Mouse (Mus musculus): ENCODE results near the gene Sh3bp1. TPM values are rescaled to one million over a fixed set of nuclear protein-coding genes. Genes with fewer than 3 reads are reported as not detected.

Sh3bp1 gene
- 10 to 100 TPM in 1 of 2 experiments, 1 to 10 TPM in 1; 8.6 to 12.1 TPM for total RNA-seq (2021)
- long read RNA-seq, partial matches to known transcripts = 1 of 1 reads
- long read RNA-seq, other reads (novel, unspliced or antisense) = 0 of 1 reads

DNA sequence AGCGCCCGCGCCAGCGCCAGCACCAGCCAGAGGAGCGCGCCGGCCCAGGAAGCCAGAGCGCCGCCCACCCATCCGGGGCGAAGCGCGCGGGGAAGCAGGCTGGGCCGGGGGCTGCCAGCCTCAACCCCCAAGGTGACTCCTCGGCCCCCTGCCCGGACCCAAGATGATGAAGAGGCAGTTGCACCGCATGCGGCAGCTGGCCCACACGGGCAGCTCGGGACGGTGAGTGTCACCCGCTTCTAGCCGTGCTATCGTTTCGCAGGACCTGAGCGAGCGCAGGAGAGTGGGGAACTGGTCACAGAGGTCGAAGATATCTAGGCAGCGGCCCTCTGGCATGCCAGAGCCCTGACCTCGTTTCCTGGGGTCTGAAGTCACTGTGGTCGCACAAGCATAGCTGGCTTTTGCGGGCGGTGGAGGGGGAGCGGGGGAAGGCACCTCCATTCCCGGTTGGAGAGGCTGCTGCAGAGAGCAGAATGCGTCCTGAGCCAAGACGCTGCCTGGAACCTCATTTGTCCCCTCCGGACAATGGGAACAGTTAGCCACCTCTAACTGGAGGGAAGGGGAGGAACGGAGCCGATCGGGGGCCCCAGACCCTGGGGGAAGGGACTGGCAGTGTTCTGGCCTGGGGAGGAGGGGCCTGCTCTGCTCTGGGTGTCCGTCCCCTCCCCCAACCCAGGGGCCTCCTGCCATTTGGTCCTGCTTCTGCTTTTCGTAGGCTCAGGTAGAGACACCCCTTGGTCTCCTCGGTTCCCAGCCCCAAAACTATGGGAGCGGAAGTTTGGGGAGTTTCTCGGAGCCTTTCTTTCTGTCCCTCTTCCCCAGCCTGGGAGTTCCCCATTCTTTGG lies at the start of gene Sh3bp1:
Sh3bp1 (plus strand) TSS at position 29 of the 845 bp plus-strand sequence.
- peak; percentile 49 to 69 for DNase-seq (ENCODE audit: low spot score in 2 of 2)

DNA sequence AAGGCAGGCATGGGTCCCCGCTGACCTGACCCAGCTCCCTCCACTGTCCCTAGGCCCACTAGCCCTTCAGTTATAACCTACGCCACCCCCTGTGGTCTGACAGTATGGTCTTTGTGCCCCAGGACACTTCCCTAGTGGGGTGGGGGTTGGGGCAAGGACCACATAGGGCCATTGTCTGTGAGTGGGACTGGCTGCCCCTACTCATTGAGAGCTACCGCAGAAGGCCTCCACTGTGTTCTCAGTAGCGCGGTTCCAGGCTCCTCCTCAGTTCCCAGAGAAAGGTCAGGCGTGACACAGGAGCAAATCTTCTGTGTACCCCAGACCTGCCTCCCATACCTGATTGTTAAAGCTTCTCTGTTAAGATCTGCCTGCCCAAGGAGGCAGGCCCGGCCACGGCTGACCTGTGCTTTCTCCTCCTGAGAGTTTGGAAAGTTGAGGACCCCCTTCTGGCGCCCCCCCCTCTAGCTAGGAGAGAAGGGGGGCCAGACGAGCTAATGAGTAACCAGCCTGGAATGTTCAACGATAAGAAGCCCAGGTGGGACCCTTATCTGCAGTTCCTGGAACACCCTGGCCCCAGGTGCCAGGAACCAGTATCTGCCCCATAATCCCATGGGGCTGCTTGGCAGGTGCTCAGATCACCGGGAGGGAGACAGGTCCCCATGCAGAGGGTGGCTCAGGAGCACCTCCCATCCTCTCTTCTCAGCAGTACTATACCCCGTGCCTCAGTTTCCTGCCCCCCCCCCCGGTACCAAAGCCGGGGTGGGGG lies 49.3 kb upstream of the Sh3bp1 start:
- DNase-seq (ENCODE audit: low spot score in 2 of 2) = no peak

DNA sequence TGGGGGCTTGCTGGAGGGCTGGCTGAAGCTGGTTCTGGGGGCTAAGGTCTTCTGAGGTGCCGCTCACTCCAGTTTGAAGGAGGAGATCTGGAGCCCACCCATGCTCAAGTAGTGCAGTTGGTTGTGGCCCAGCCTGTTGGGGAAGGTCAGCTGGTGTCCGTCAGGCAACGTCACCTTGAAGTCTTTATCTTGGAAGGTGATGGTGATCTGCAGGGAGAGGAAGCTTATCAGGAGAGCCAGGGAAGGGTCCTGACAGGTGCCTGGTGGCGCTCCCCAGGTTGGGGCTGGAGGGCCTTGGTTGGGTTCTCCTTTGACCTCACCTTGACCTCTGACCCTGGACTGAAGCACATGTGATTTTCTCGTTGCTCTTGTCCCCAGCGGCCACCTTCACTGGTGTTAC lies 48.6 kb upstream of the Sh3bp1 start:
- DNase-seq (ENCODE audit: low spot score in 2 of 2) = no peak

DNA sequence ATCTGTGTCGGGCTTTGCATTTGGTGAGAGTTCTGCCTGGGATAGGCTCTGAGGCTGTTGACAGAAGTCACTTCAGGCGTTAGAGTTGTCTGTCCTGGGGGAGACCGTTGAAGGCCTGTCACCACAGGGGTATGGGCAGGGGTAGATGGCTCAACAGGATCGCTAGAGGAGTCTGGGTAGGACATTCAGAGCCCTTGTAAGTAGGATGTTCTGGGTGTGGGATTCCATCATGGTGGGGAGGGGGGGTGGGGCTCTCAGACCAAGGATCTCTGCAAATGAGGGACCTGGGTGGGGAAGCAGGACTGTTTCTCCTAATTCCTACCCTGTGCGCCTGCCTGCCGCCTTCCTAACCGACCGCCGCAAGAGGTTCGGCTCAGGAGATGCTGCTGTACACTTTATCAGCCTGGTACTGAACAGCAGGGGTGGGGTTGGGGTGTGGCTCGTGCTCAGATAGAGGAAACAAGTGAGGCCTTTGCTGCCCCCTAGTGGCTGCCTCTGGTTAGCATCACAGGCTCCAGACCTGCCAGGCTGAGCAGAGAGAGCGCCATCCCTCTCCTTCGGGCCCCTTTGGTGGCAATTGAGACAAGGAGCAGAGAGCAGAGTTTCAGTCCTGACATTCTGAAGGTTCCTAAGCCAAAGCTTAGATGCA lies 47.9 kb upstream of the Sh3bp1 start:
- DNase-seq (ENCODE audit: low spot score in 2 of 2) = peak; percentile 95 to 96

DNA sequence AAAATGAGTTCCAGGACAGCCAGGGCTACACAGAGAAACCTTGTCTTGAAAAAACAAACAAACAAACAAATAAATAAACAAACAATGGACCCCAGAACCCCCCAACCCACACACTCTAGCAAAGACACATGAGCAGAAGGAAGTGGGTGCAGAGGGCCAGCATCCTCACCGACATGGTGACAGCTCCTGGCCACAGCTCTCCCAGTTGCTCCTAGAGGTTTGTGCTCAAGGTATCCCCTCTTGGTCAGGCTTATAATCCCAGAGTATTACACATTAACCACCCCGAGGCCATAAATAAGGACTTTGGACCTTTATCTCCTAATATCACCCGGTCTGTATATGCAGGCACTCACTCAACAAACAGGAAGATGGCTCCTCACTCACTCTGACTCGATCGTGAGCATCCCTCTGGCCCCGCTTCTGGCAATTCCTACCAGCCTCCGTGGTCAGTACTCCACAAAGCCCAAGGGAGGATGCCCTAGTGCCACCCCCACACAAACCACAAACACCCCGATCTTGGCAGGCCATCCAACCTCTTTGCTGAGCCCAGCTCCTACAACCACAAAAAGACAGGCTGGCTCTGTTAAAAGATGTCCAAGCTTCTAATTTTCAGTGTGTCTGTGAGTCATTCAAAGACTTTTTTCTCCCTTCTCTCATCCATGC lies 44.1 kb upstream of the Sh3bp1 start, which contains the start of gene Lgals2:
Lgals2 (minus strand) TSS at position 227 of the 663 bp plus-strand sequence.
- DNase-seq (ENCODE audit: low spot score in 2 of 2) = no peak

DNA sequence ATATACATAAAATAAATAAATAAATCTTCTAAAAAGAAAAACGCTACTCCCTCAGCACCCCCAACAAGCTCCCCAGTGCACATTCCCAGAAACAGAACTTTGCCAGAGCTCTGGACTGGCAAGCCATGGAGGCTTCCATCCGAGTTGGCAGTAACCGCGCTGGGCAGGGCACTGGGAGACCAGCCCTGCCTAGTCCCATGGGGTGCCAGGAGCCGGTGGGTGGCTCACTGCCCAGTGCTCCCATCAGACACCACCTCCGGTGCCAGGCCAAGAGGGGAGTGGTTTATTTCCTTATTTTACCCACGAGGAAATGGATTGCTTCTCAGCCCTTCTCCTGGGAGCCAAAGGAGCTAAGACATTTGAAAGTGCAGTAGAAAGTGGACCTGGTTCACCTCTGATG lies 42.6 kb upstream of the Sh3bp1 start:
- DNase-seq (ENCODE audit: low spot score in 2 of 2) = peak; percentile 58 to 76

GRCm38 (mm10) chr15:78859311-78859710 lies 40.3 kb upstream of the Sh3bp1 start:
- DNase-seq (ENCODE audit: low spot score in 2 of 2) = no peak

DNA sequence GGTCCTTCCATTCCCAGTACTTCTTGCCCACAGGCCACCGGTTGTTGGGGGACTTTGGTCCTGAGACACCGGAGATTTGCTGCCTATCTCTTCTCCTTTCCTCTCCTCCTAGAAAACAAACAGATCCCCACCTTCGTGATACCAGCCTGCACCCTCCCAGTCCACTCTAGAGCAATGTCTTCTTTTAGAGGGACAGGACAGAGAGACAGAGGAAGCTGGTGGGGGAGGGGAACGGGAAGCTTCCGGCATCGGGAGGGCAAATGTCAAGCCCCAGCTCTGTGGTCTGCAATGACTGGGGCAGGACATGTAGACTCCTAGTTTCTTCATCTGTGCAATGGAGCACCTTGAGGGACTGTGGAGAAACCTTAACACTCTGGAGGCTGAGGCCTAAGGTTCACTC lies 39.9 kb upstream of the Sh3bp1 start:
- no peak for DNase-seq (ENCODE audit: low spot score in 2 of 2)

- DNase-seq (ENCODE audit: low spot score in 2 of 2) = no peak
Observed at GRCm38 (mm10) chr15:78862280-78862679, 37.3 kb upstream of the Sh3bp1 start.

- no peak for DNase-seq (ENCODE audit: low spot score in 2 of 2)
Observed at GRCm38 (mm10) chr15:78863154-78863553, 36.4 kb upstream of the Sh3bp1 start.

DNA sequence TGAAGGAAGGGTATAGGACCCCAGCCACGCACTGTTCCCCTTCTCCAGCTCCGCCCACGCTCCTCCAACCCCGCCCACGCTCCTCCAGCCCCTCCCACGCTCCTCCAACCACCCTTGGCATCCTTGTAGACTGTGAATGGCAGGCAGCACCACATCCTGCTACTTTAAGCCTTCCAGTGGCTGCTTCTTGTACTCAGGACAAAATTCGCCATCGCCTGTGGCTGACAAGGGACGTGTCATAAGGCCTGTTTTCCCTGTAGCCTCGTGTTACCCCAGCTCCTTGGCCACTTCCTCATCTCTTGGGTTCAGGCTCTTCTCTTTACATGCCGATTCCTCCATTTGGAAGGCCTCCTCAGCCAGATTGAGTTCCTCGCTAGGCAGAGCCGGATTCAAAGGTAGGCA lies 35.7 kb upstream of the Sh3bp1 start:
- DNase-seq (ENCODE audit: low spot score in 2 of 2) = no peak

- peak; percentile 41 to 57 for DNase-seq (ENCODE audit: low spot score in 2 of 2)
Observed at GRCm38 (mm10) chr15:78868398-78868797, 31.2 kb upstream of the Sh3bp1 start.

DNA sequence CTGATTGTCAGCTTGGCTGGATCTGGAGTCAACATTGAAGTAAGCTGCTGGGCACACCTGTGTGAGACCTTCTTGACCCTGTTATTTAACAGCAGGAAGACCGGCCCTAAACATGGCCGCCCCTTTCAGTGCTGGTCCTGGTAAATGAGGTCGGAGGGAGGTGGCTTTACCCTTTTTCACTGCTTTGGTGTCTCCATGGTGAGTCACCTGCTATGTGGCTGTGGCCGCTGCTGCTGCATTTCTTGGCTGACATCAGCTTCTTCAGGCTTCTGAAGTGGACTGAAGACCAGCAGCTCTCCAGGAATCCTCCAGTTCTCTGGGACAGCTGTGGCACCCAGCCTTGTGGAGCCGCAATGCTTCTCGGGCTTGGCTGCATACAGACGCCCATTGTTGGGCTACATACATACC lies 30.7 kb upstream of the Sh3bp1 start:
- no peak for DNase-seq (ENCODE audit: low spot score in 2 of 2)

- DNase-seq (ENCODE audit: low spot score in 2 of 2) = peak; percentile 54 to 62
Observed at GRCm38 (mm10) chr15:78869775-78870174, 29.8 kb upstream of the Sh3bp1 start.

- DNase-seq (ENCODE audit: low spot score in 2 of 2) = no peak
Observed at GRCm38 (mm10) chr15:78872021-78872608, 27.5 kb upstream of the Sh3bp1 start.

- no peak for DNase-seq (ENCODE audit: low spot score in 2 of 2)
Observed at GRCm38 (mm10) chr15:78873803-78874435, 25.6 kb upstream of the Sh3bp1 start.

DNA sequence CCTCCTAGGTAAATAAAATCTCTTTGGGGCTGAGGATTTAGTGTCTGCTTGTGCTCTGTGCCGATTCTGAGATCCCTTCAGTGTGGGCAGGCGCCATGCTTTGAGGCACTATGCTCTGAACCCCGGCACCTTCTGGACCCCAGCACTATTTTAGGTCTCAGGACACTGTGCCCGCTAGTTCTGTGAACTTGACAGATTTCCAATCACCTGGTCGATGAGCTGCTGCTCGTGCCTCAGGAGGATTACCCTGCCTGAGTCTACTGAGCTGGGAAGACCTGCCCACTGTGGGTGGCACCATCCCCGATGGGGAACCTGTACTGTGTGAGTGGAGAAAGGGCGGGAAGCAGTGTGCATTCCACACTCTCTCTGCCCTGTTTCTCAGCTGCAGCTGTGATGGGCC lies 24.6 kb upstream of the Sh3bp1 start:
- DNase-seq (ENCODE audit: low spot score in 2 of 2) = no peak

DNA sequence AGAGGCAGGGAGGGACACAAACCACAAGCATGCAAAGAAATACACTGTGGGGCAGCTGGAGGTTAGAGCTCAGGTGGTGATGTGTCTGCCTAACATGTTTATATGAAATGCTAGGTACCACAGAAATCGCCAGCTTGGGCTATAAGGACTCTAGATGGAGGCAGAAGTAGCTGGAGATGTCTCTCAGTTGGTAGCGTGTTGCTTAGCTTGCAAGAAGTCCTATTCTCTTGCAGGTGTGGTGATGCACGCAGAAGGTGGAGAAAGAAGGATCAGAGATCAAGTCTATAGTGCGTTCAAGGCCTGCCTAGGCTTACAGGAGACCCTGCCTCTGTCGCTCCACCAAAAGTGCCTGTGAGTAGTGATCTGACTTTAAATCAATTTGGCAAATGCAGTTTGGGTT lies 24.0 kb upstream of the Sh3bp1 start:
- no peak for DNase-seq (ENCODE audit: low spot score in 2 of 2)

DNA sequence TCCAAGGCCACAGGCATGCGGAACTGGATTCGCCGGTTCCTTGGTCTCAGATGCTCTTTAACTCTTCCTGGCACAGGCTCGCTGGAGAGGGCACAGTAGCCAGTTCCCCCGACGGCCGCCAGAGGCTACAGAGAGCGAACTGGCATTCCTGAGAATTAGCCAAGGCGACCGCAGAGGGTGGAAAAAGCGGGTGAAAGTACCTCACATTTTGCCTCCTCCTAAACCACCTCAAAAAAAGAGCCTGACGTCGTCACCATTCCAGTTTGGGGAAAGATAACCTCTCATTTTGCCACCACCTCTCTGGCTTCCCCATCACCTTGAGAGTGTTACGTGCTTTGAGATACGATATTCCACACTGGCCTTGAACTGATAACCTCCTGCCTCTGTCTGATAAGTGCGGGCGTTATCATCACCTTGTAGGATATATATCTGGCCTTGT lies 23.3 kb upstream of the Sh3bp1 start:
- DNase-seq (ENCODE audit: low spot score in 2 of 2) = peak; percentile 84 to 85

Data from layer of hippocampus, postnatal 10 days (tissue).